Mouse (Mus musculus): ENCODE measurements at regions not wholly inside any gene's neighbourhood (a gene's known extent, or its start where the extent isn't known, plus 50 kb on each side); places are given as distances from the start of the nearest gene placed in this dataset.

GRCm38 (mm10) chr1:76489681-76490492, 943.8 kb downstream of the Slc4a3 start:
- Histone ChIP-seq H3K4me1 (ENCODE audit: control insufficient read depth, insufficient read depth, insufficient read length, low read length) (no peaks in the 10 kb centered on the region), H3K4me3 (ENCODE audit: insufficient read depth, low read depth, low read length) (no peak overlapping the region), H3K27ac (replicated peaks; ENCODE audit: low read depth, low read length) (no peak overlapping the region)

DNA sequence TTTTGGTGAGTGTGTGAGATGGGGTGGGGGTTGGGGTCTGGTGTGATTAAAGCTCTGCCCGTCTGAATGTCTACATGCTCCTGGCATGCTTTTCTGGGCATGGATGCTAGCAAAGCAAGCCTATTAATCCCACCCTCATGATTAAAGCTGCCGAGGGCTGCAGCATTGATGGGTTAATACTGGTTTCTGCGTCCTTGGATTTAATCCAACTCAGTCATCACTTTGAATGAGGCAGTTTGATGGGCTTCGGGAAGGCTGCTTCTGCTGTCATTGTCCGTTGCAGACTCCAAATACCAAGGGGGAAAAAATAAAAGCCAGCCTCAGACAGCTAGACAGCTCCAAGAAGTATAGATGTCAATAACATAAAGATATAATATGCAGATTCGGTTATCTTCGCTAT, 944.7 kb downstream of the Slc4a3 start:
- Histone ChIP-seq H3K4me3 (ENCODE audit: insufficient read depth, low read depth, low read length) (no peak overlapping the region), H3K27ac (replicated peaks; ENCODE audit: low read depth, low read length) (no peak overlapping the region), H3K4me1 (ENCODE audit: control insufficient read depth, insufficient read depth, insufficient read length, low read length) (no peaks in the 10 kb centered on the region)

GRCm38 (mm10) chr1:76491187-76491586, 945.1 kb downstream of the Slc4a3 start:
- no peak overlapping the region for H3K4me3 ChIP-seq (ENCODE audit: insufficient read depth, low read depth, low read length)
- no peak overlapping the region for H3K27ac ChIP-seq (replicated peaks; ENCODE audit: low read depth, low read length)
- no peaks in the 10 kb centered on the region for H3K4me1 ChIP-seq (ENCODE audit: control insufficient read depth, insufficient read depth, insufficient read length, low read length)

DNA sequence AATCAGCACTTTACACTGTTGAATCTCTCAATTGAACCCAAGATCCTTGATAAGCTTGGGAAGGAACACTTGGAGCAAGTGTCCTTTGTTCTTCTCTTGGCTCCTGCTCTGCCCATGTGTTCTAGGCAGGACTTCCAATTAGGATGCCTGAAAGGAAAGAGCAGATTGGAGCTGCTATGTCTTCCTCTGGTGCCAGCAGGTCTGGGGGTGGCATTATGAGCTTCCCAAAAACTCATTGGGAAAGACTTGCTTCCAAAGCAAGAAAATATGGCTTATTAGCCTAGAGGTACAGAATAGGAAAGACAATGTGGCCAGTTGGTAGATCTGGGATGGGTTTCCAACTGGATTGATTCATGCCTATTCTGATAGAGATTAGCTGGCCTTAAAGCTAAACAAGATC, 959.1 kb downstream of the Slc4a3 start:
- Histone ChIP-seq H3K4me3 (ENCODE audit: insufficient read depth, low read depth, low read length) (no peak overlapping the region), H3K27ac (replicated peaks; ENCODE audit: low read depth, low read length) (no peak overlapping the region), H3K4me1 (ENCODE audit: control insufficient read depth, insufficient read depth, insufficient read length, low read length) (no peaks in the 10 kb centered on the region)

GRCm38 (mm10) chr1:76508821-76509220, 962.8 kb downstream of the Slc4a3 start:
- H3K4me3 ChIP-seq (ENCODE audit: insufficient read depth, low read depth, low read length): no peak overlapping the region
- no peak overlapping the region for H3K27ac ChIP-seq (replicated peaks; ENCODE audit: low read depth, low read length)
- no peaks in the 10 kb centered on the region for H3K4me1 ChIP-seq (ENCODE audit: control insufficient read depth, insufficient read depth, insufficient read length, low read length)

GRCm38 (mm10) chr1:76509486-76509885, 963.4 kb downstream of the Slc4a3 start:
- H3K4me3 ChIP-seq (ENCODE audit: insufficient read depth, low read depth, low read length): no peak overlapping the region
- no peak overlapping the region for H3K27ac ChIP-seq (replicated peaks; ENCODE audit: low read depth, low read length)
- H3K4me1 ChIP-seq (ENCODE audit: control insufficient read depth, insufficient read depth, insufficient read length, low read length): no peaks in the 10 kb centered on the region

DNA sequence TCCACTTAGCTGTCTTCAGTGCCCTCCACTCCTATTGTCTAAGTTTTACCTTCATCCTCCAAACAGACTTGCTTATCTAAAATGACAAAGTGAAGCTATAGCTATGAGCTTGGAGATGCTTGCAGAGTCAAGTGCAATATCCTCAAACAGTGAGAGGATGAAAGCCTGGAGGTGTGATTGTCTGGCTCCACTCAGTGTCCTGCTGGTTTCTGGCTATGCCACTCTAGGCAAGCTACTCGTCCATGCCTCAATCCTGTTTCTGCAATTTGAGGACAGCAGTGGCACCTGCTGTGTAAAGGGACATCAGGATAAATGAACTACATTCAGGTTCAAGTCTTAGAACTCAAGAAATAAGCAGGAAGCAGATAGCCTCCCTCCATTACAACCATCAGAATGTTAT, 966.1 kb downstream of the Slc4a3 start:
- no peak overlapping the region for H3K27ac ChIP-seq (replicated peaks; ENCODE audit: low read depth, low read length)
- no peaks in the 10 kb centered on the region for H3K4me1 ChIP-seq (ENCODE audit: control insufficient read depth, insufficient read depth, insufficient read length, low read length)
- no peak overlapping the region for H3K4me3 ChIP-seq (ENCODE audit: insufficient read depth, low read depth, low read length)

- Histone ChIP-seq H3K4me3 (ENCODE audit: insufficient read depth, low read depth, low read length) (no peak overlapping the region), H3K4me1 (ENCODE audit: control insufficient read depth, insufficient read depth, insufficient read length, low read length) (no peaks in the 10 kb centered on the region), H3K27ac (replicated peaks; ENCODE audit: low read depth, low read length) (no peak overlapping the region)
Measured at GRCm38 (mm10) chr1:76513490-76513889, 967.4 kb downstream of the Slc4a3 start.

- Histone ChIP-seq H3K4me3 (ENCODE audit: insufficient read depth, low read depth, low read length) (no peak overlapping the region), H3K4me1 (ENCODE audit: control insufficient read depth, insufficient read depth, insufficient read length, low read length) (0 out of 2 replicates have a peak, but pooled peaks cover 2% of the 10 kb centered on the region), H3K27ac (replicated peaks; ENCODE audit: low read depth, low read length) (no peak overlapping the region)
Measured at GRCm38 (mm10) chr1:76529531-76529930, 983.5 kb downstream of the Slc4a3 start.

DNA sequence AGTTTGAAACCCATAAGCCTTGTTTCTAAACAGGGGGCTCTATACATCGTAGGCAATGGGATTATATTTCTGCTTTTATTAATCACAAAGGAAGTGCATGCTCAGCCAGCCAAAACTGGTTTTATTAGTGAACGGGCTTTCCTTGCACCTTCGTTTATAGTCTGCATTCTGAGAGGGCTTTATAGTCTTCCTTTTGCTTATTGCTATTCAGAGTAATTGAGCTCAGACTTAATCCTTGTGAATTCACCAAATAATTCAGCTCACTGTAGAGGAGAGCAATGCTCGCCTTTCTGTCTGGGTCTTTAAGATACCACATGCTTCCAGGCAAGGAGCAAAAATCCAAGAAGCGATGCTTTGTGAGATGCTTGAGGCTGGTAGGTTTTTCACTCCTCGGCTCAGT, 984.3 kb downstream of the Slc4a3 start:
- H3K27ac ChIP-seq (replicated peaks; ENCODE audit: low read depth, low read length): no peak overlapping the region
- no peak overlapping the region for H3K4me3 ChIP-seq (ENCODE audit: insufficient read depth, low read depth, low read length)
- H3K4me1 ChIP-seq (ENCODE audit: control insufficient read depth, insufficient read depth, insufficient read length, low read length): 0 out of 2 replicates have a peak, but pooled peaks cover 2% of the 10 kb centered on the region

GRCm38 (mm10) chr1:76535522-76535956, 979.3 kb downstream of the Epha4 start:
- Histone ChIP-seq H3K27ac (replicated peaks; ENCODE audit: low read depth, low read length) (no peak overlapping the region), H3K4me1 (ENCODE audit: control insufficient read depth, insufficient read depth, insufficient read length, low read length) (no peaks in the 10 kb centered on the region), H3K4me3 (ENCODE audit: insufficient read depth, low read depth, low read length) (no peak overlapping the region)

- H3K4me1 ChIP-seq (ENCODE audit: control insufficient read depth, insufficient read depth, insufficient read length, low read length): no peaks in the 10 kb centered on the region
- no peak overlapping the region for H3K27ac ChIP-seq (replicated peaks; ENCODE audit: low read depth, low read length)
- no peak overlapping the region for H3K4me3 ChIP-seq (ENCODE audit: insufficient read depth, low read depth, low read length)
Measured at GRCm38 (mm10) chr1:76540529-76540928, 974.4 kb downstream of the Epha4 start.

- no peak overlapping the region for H3K27ac ChIP-seq (replicated peaks; ENCODE audit: low read depth, low read length)
- H3K4me3 ChIP-seq (ENCODE audit: insufficient read depth, low read depth, low read length): no peak overlapping the region
- H3K4me1 ChIP-seq (ENCODE audit: control insufficient read depth, insufficient read depth, insufficient read length, low read length): no peaks in the 10 kb centered on the region
Measured at GRCm38 (mm10) chr1:76550876-76551275, 964.0 kb downstream of the Epha4 start.

DNA sequence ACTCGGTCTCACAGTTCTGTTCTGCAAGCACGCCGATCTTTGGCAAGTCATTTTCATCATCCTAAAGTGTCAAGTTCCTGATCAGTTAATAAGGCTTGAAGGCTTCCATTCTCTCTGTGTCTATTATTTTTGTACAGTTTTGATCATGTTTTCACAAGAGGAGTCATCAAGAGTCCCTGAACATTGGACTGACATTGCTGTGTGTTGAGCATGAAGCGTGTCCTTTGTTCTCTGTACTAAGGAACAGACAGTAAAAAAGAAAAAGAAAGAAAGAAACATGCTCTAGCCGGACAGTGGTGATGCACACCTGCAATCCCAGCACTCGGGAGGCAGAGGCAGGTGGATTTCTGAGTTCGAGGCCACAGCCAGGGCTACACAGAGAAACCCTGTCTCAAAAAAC, 955.4 kb downstream of the Epha4 start:
- Histone ChIP-seq H3K4me3 (ENCODE audit: insufficient read depth, low read depth, low read length) (no peak overlapping the region), H3K4me1 (ENCODE audit: control insufficient read depth, insufficient read depth, insufficient read length, low read length) (no peaks in the 10 kb centered on the region), H3K27ac (replicated peaks; ENCODE audit: low read depth, low read length) (no peak overlapping the region)

DNA sequence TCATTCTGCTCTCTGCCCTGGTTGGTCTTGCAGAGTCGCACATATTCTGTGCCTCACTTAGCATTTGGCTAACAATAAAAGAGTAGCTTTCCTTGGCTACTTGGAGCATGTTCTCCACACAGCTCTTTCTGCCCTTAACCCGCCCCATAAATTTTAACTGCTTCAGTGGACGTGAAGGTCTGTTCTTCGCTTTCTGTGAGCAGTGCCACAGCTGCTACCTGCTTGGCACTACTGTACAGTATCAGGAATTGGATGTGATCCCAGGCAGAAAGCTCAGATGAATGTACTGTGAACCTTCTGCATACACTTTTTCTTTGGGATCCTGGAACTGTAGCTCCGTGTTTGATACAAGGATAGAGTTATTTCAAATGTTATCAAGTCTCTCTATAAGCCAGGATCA, 939.4 kb downstream of the Epha4 start:
- Histone ChIP-seq H3K4me1 (ENCODE audit: control insufficient read depth, insufficient read depth, insufficient read length, low read length) (no peaks in the 10 kb centered on the region), H3K27ac (replicated peaks; ENCODE audit: low read depth, low read length) (no peak overlapping the region), H3K4me3 (ENCODE audit: insufficient read depth, low read depth, low read length) (no peak overlapping the region)

GRCm38 (mm10) chr1:76585921-76586320, 929.0 kb downstream of the Epha4 start:
- Histone ChIP-seq H3K4me1 (ENCODE audit: control insufficient read depth, insufficient read depth, insufficient read length, low read length) (no peaks in the 10 kb centered on the region), H3K4me3 (ENCODE audit: insufficient read depth, low read depth, low read length) (no peak overlapping the region), H3K27ac (replicated peaks; ENCODE audit: low read depth, low read length) (no peak overlapping the region)

Measured in brown adipose tissue, adult 24 weeks (tissue).